Mouse (Mus musculus) olfactory bulb, adult 2 months (tissue): ENCODE data around the gene Mfsd13b. TPM values are rescaled to one million over a fixed set of nuclear protein-coding genes. Genes with fewer than 3 reads are reported as not detected.
"Not testable (repeated sequence)": the region's sequence is repeated elsewhere in the genome, so short reads cannot be mapped to it uniquely, and the experiment has no call there.

Experiments used
- H3K27ac ChIP-seq: fragments of 200-500 bp; 2 replicates; pipeline ENCODE4 v1.5.1; 2012; ENCODE audit warnings: low read depth, low read length; ENCODE audit not compliant: insufficient read depth
- H3K4me1 ChIP-seq: fragments of 200-500 bp; 2 replicates; pipeline ENCODE4 v1.6.1; 2012; ENCODE audit warnings: low read length; ENCODE audit not compliant: control insufficient read depth, insufficient read depth
- H3K4me3 ChIP-seq: fragments of 200-500 bp; 2 replicates; pipeline ENCODE4 v1.5.1; 2012; ENCODE audit warnings: mild to moderate bottlenecking, low read depth, low read length, moderate library complexity; ENCODE audit not compliant: insufficient read depth
- CTCF ChIP-seq: fragments of 200-500 bp; IDR thresholded peaks from 2 replicates; pipeline ENCODE4 v1.5.1; 2012; ENCODE audit warnings: low read depth, mild to moderate bottlenecking, low read length, moderate library complexity; ENCODE audit not compliant: insufficient read depth
- POLR2A ChIP-seq: fragments of 200-500 bp; IDR thresholded peaks from 2 replicates; pipeline ENCODE4 v1.6.1; 2012; ENCODE audit warnings: mild to moderate bottlenecking, low read depth, low read length, moderate library complexity; ENCODE audit not compliant: insufficient read depth
- whole genome bisulfite sequencing: fragments of 180-500 bp; shearing (Covaris S2); methylation state at CpG from one replicate; pipeline ENCODE4 v1.1.7; 2018; 5-methylcytosine and 5-hydroxymethylcytosine counted together
- polyA plus RNA-seq: library from polyadenylated mRNA; stranded (reverse); fragments of >200 nt; gene quantifications from 2 replicates; pipeline ENCODE4 v1.2.4, GENCODE M21; 2012; ENCODE audit warnings: low replicate concordance; ENCODE audit not compliant: missing spikeins, insufficient read depth, insufficient read length

Gene Mfsd13b
- polyA plus RNA-seq, 1 experiment = not detected

GRCm38 (mm10) chr7:121003793-121004418 is 21.6 kb downstream of the Mfsd13b start:
- WGBS = 71% methylated on average over 4 of the region's 4 CpGs
- Histone ChIP-seq H3K4me3 (no peak overlapping the region), H3K4me1 (no peaks in the 10 kb centered on the region), H3K27ac (no peak overlapping the region)
- no peak for TF ChIP-seq CTCF
- TF ChIP-seq POLR2A = no peak

GRCm38 (mm10) chr7:121011794-121012689 is 29.7 kb downstream of the Mfsd13b start:
- Histone ChIP-seq H3K4me1 (no peaks in the 10 kb centered on the region), H3K4me3 (no peak overlapping the region), H3K27ac (no peak overlapping the region)
- TF ChIP-seq POLR2A = no peak
- TF ChIP-seq CTCF = no peak
- WGBS = 55% methylated on average over 10 of the region's 10 CpGs

GRCm38 (mm10) chr7:121014486-121014885 is 32.2 kb downstream of the Mfsd13b start:
- H3K4me1 ChIP-seq = no peaks in the 10 kb centered on the region
- H3K4me3 ChIP-seq = no peak overlapping the region
- H3K27ac ChIP-seq = no peak overlapping the region
- WGBS = 93% methylated on average over 10 of the region's 10 CpGs
- no peak for TF ChIP-seq CTCF
- no peak for TF ChIP-seq POLR2A

- Histone ChIP-seq H3K4me1 (no peaks in the 10 kb centered on the region), H3K4me3 (no peak overlapping the region), H3K27ac (no peak overlapping the region)
- WGBS = 87% methylated on average over 3 of the region's 3 CpGs
- TF ChIP-seq CTCF = no peak
- TF ChIP-seq POLR2A = no peak
These were observed 36.5 kb downstream of the Mfsd13b start for GRCm38 (mm10) chr7:121018778-121019177.

- Histone ChIP-seq H3K4me3 (no peak overlapping the region), H3K4me1 (no peaks in the 10 kb centered on the region), H3K27ac (no peak overlapping the region)
- no peak for TF ChIP-seq POLR2A
- no peak for TF ChIP-seq CTCF
- 41% methylated on average over 8 of the region's 8 CpGs for WGBS
These were observed 38.0 kb downstream of the Mfsd13b start for GRCm38 (mm10) chr7:121020277-121020676.

- WGBS = 77% methylated on average over 6 of the region's 6 CpGs
- H3K4me1 ChIP-seq = no peaks in the 10 kb centered on the region
- no peak overlapping the region for H3K27ac ChIP-seq
- TF ChIP-seq POLR2A = no peak
- TF ChIP-seq CTCF = no peak
- no peak overlapping the region for H3K4me3 ChIP-seq
These were observed 43.1 kb downstream of the Mfsd13b start for GRCm38 (mm10) chr7:121025221-121026008.

- Histone ChIP-seq H3K27ac (no peak overlapping the region), H3K4me1 (no peaks in the 10 kb centered on the region), H3K4me3 (no peak overlapping the region)
- TF ChIP-seq POLR2A (no peak), CTCF (no peak)
- 68% methylated on average over 3 of the region's 3 CpGs for WGBS
These were observed 44.0 kb downstream of the Mfsd13b start for GRCm38 (mm10) chr7:121026300-121026699.

- not testable (repeated sequence) for H3K27ac ChIP-seq, H3K4me1 ChIP-seq
These were observed 47.6 kb downstream of the Mfsd13b start for GRCm38 (mm10) chr7:121029947-121030346.

More at GRCm38 (mm10) chr7:121029947-121030346, 47.6 kb downstream of the Mfsd13b start:
- not testable (repeated sequence) for H3K4me3 ChIP-seq
